Mouse (Mus musculus): Measurements from ENCODE around the gene Gabbr1. TPM values are rescaled to one million over a fixed set of nuclear protein-coding genes. Genes with fewer than 3 reads are reported as not detected.

The Gabbr1 gene
- polyA plus RNA-seq, 1 experiment from 2014 or later: 19.7 TPM

GRCm38 (mm10) chr17:37075181-37075580, 29.4 kb downstream of the Gabbr1 start:
- 85% methylated on average over 6 of the region's 6 CpGs for WGBS
- H3K27me3 ChIP-seq (ENCODE audit: control insufficient read depth, insufficient read depth, low read length): no peaks in the 10 kb centered on the region
- H3K4me3 ChIP-seq (ENCODE audit: low read depth, low read length): no peak overlapping the region
- no peak for DNase-seq (ENCODE audit: low spot score)
- peaks cover 2% of the 10 kb centered on the region; the same call in 1 of the 2 replicates for H3K36me3 ChIP-seq (ENCODE audit: control insufficient read depth, insufficient read depth, low read length)
- no peak overlapping the region for H3K4me2 ChIP-seq (ENCODE audit: low read depth, low read length, severe bottlenecking)
- H3K9ac ChIP-seq (ENCODE audit: low read length): no peak overlapping the region
- H3K4me1 ChIP-seq (replicated peaks; ENCODE audit: control insufficient read depth, insufficient read depth, low read length): peaks cover 7% of the 10 kb centered on the region; the same call in 1 of the 2 replicates
- H3K9me3 ChIP-seq (ENCODE audit: control insufficient read depth, low read length): no peaks in the 10 kb centered on the region
- no peak for ATAC-seq (replicated peaks; ENCODE audit: low FRiP score)
- H3K27ac ChIP-seq (ENCODE audit: low read depth, low read length): no peak overlapping the region

- Histone ChIP-seq H3K4me3 (ENCODE audit: low read depth, low read length) (no peak overlapping the region), H3K36me3 (ENCODE audit: control insufficient read depth, insufficient read depth, low read length) (no peaks in the 10 kb centered on the region; the same call in 1 of the 2 replicates), H3K9ac (ENCODE audit: low read length) (no peak overlapping the region), H3K27ac (ENCODE audit: low read depth, low read length) (no peak overlapping the region), H3K4me2 (ENCODE audit: low read depth, low read length, severe bottlenecking) (no peak overlapping the region), H3K4me1 (replicated peaks; ENCODE audit: control insufficient read depth, insufficient read depth, low read length) (peaks cover 7% of the 10 kb centered on the region; the same call in 1 of the 2 replicates), H3K9me3 (ENCODE audit: control insufficient read depth, low read length) (no peaks in the 10 kb centered on the region), H3K27me3 (ENCODE audit: control insufficient read depth, insufficient read depth, low read length) (no peaks in the 10 kb centered on the region)
- no peak for ATAC-seq (replicated peaks; ENCODE audit: low FRiP score)
- WGBS: 94% methylated on average over 2 of the region's 2 CpGs
- no peak for DNase-seq (ENCODE audit: low spot score)
Observed at GRCm38 (mm10) chr17:37075766-37076165, 30.0 kb downstream of the Gabbr1 start.

GRCm38 (mm10) chr17:37078193-37078592, 32.4 kb downstream of the Gabbr1 start:
- no peak overlapping the region for H3K27ac ChIP-seq (ENCODE audit: low read depth, low read length)
- H3K27me3 ChIP-seq (ENCODE audit: control insufficient read depth, insufficient read depth, low read length): no peaks in the 10 kb centered on the region
- no peak overlapping the region for H3K9ac ChIP-seq (ENCODE audit: low read length)
- H3K4me3 ChIP-seq (ENCODE audit: low read depth, low read length): no peak overlapping the region
- no peaks in the 10 kb centered on the region for H3K9me3 ChIP-seq (ENCODE audit: control insufficient read depth, low read length)
- WGBS: 7% methylated on average over 1 of the region's 1 CpGs
- no peaks in the 10 kb centered on the region; the same call in 1 of the 2 replicates for H3K36me3 ChIP-seq (ENCODE audit: control insufficient read depth, insufficient read depth, low read length)
- no peak overlapping the region for H3K4me2 ChIP-seq (ENCODE audit: low read depth, low read length, severe bottlenecking)
- DNase-seq (ENCODE audit: low spot score) (no peak), ATAC-seq (replicated peaks; ENCODE audit: low FRiP score) (no peak)
- peaks cover 5% of the 10 kb centered on the region; the same call in 1 of the 2 replicates for H3K4me1 ChIP-seq (replicated peaks; ENCODE audit: control insufficient read depth, insufficient read depth, low read length)

GRCm38 (mm10) chr17:37078990-37079389, 33.2 kb downstream of the Gabbr1 start:
- H3K4me3 ChIP-seq (ENCODE audit: low read depth, low read length): no peak overlapping the region
- peak overlapping the region; percentile 48; the same call in 1 of the 2 replicates for H3K27ac ChIP-seq (ENCODE audit: low read depth, low read length)
- no peaks in the 10 kb centered on the region for H3K9me3 ChIP-seq (ENCODE audit: control insufficient read depth, low read length)
- ATAC-seq (replicated peaks; ENCODE audit: low FRiP score) (peak; percentile 67), DNase-seq (ENCODE audit: low spot score) (no peak)
- H3K36me3 ChIP-seq (ENCODE audit: control insufficient read depth, insufficient read depth, low read length): no peaks in the 10 kb centered on the region; the same call in 1 of the 2 replicates
- peak overlapping the region; percentile 20; the same call in 1 of the 2 replicates for H3K4me2 ChIP-seq (ENCODE audit: low read depth, low read length, severe bottlenecking)
- H3K9ac ChIP-seq (ENCODE audit: low read length): 0 out of 2 replicates have a peak overlapping the region, but pooled peaks have one; percentile 21
- 4% methylated on average over 2 of the region's 2 CpGs for WGBS
- H3K4me1 ChIP-seq (replicated peaks; ENCODE audit: control insufficient read depth, insufficient read depth, low read length): peaks cover 5% of the 10 kb centered on the region; the same call in 1 of the 2 replicates
- no peaks in the 10 kb centered on the region for H3K27me3 ChIP-seq (ENCODE audit: control insufficient read depth, insufficient read depth, low read length)

- Histone ChIP-seq H3K4me2 (ENCODE audit: low read depth, low read length, severe bottlenecking) (no peak overlapping the region), H3K9me3 (ENCODE audit: control insufficient read depth, low read length) (no peaks in the 10 kb centered on the region), H3K27ac (ENCODE audit: low read depth, low read length) (no peak overlapping the region), H3K4me1 (replicated peaks; ENCODE audit: control insufficient read depth, insufficient read depth, low read length) (peaks cover 5% of the 10 kb centered on the region; the same call in 1 of the 2 replicates), H3K4me3 (ENCODE audit: low read depth, low read length) (no peak overlapping the region), H3K27me3 (ENCODE audit: control insufficient read depth, insufficient read depth, low read length) (no peaks in the 10 kb centered on the region), H3K9ac (ENCODE audit: low read length) (no peak overlapping the region), H3K36me3 (ENCODE audit: control insufficient read depth, insufficient read depth, low read length) (no peaks in the 10 kb centered on the region; the same call in 1 of the 2 replicates)
- ATAC-seq (replicated peaks; ENCODE audit: low FRiP score): no peak
- 19% methylated on average over 5 of the region's 5 CpGs for WGBS
- no peak for DNase-seq (ENCODE audit: low spot score)
Observed at GRCm38 (mm10) chr17:37080119-37080518, 34.4 kb downstream of the Gabbr1 start.

- Histone ChIP-seq H3K4me3 (ENCODE audit: low read depth, low read length) (no peak overlapping the region), H3K36me3 (ENCODE audit: control insufficient read depth, insufficient read depth, low read length) (no peaks in the 10 kb centered on the region), H3K9me3 (ENCODE audit: control insufficient read depth, low read length) (no peaks in the 10 kb centered on the region), H3K27me3 (ENCODE audit: control insufficient read depth, insufficient read depth, low read length) (no peaks in the 10 kb centered on the region), H3K4me2 (ENCODE audit: low read depth, low read length, severe bottlenecking) (no peak overlapping the region), H3K4me1 (replicated peaks; ENCODE audit: control insufficient read depth, insufficient read depth, low read length) (peaks cover 5% of the 10 kb centered on the region; the same call in 1 of the 2 replicates), H3K27ac (ENCODE audit: low read depth, low read length) (no peak overlapping the region), H3K9ac (ENCODE audit: low read length) (no peak overlapping the region)
- WGBS: 88% methylated on average over 4 of the region's 4 CpGs
- no peak for DNase-seq (ENCODE audit: low spot score)
- no peak for ATAC-seq (replicated peaks; ENCODE audit: low FRiP score)
Observed at GRCm38 (mm10) chr17:37081659-37082058, 35.9 kb downstream of the Gabbr1 start.

GRCm38 (mm10) chr17:37083327-37083726, 37.6 kb downstream of the Gabbr1 start:
- Histone ChIP-seq H3K4me1 (replicated peaks; ENCODE audit: control insufficient read depth, insufficient read depth, low read length) (peaks cover 5% of the 10 kb centered on the region; the same call in 1 of the 2 replicates), H3K4me2 (ENCODE audit: low read depth, low read length, severe bottlenecking) (no peak overlapping the region), H3K27me3 (ENCODE audit: control insufficient read depth, insufficient read depth, low read length) (no peaks in the 10 kb centered on the region), H3K27ac (ENCODE audit: low read depth, low read length) (no peak overlapping the region), H3K36me3 (ENCODE audit: control insufficient read depth, insufficient read depth, low read length) (no peaks in the 10 kb centered on the region), H3K9ac (ENCODE audit: low read length) (no peak overlapping the region), H3K4me3 (ENCODE audit: low read depth, low read length) (no peak overlapping the region), H3K9me3 (ENCODE audit: control insufficient read depth, low read length) (no peaks in the 10 kb centered on the region)
- WGBS: 2% methylated on average over 8 of the region's 8 CpGs
- DNase-seq (ENCODE audit: low spot score) (peak; percentile 88), ATAC-seq (replicated peaks; ENCODE audit: low FRiP score) (peak; percentile 59)

- DNase-seq (ENCODE audit: low spot score) (no peak), ATAC-seq (replicated peaks; ENCODE audit: low FRiP score) (no peak)
Observed at GRCm38 (mm10) chr17:37084632-37085031, 38.9 kb downstream of the Gabbr1 start.

GRCm38 (mm10) chr17:37085545-37085944, 39.8 kb downstream of the Gabbr1 start:
- Histone ChIP-seq H3K9ac (ENCODE audit: low read length) (no peak overlapping the region), H3K27ac (ENCODE audit: low read depth, low read length) (no peak overlapping the region), H3K4me3 (ENCODE audit: low read depth, low read length) (no peak overlapping the region), H3K36me3 (ENCODE audit: control insufficient read depth, insufficient read depth, low read length) (no peaks in the 10 kb centered on the region), H3K4me2 (ENCODE audit: low read depth, low read length, severe bottlenecking) (no peak overlapping the region), H3K27me3 (ENCODE audit: control insufficient read depth, insufficient read depth, low read length) (no peaks in the 10 kb centered on the region), H3K4me1 (replicated peaks; ENCODE audit: control insufficient read depth, insufficient read depth, low read length) (no peaks in the 10 kb centered on the region; the same call in 1 of the 2 replicates), H3K9me3 (ENCODE audit: control insufficient read depth, low read length) (no peaks in the 10 kb centered on the region)
- 85% methylated on average over 10 of the region's 10 CpGs for WGBS
- no peak for ATAC-seq (replicated peaks; ENCODE audit: low FRiP score)
- no peak for DNase-seq (ENCODE audit: low spot score)

More at GRCm38 (mm10) chr17:37084632-37085031, 38.9 kb downstream of the Gabbr1 start:
- Histone ChIP-seq H3K4me3 (ENCODE audit: low read depth, low read length) (no peak overlapping the region), H3K9ac (ENCODE audit: low read length) (no peak overlapping the region), H3K4me2 (ENCODE audit: low read depth, low read length, severe bottlenecking) (no peak overlapping the region), H3K9me3 (ENCODE audit: control insufficient read depth, low read length) (no peaks in the 10 kb centered on the region), H3K27ac (ENCODE audit: low read depth, low read length) (no peak overlapping the region), H3K36me3 (ENCODE audit: control insufficient read depth, insufficient read depth, low read length) (no peaks in the 10 kb centered on the region), H3K27me3 (ENCODE audit: control insufficient read depth, insufficient read depth, low read length) (no peaks in the 10 kb centered on the region), H3K4me1 (replicated peaks; ENCODE audit: control insufficient read depth, insufficient read depth, low read length) (no peaks in the 10 kb centered on the region; the same call in 1 of the 2 replicates)
- WGBS: 70% methylated on average over 5 of the region's 5 CpGs
